Mouse (Mus musculus): Measurements from ENCODE around the gene Otop3.

Otop3 gene

GRCm38 (mm10) chr11:115334531-115334930, at the start of gene Otop3:
TSS of gene Otop3 (plus strand) at chr11:115334731.
- no peak for DNase-seq

DNA sequence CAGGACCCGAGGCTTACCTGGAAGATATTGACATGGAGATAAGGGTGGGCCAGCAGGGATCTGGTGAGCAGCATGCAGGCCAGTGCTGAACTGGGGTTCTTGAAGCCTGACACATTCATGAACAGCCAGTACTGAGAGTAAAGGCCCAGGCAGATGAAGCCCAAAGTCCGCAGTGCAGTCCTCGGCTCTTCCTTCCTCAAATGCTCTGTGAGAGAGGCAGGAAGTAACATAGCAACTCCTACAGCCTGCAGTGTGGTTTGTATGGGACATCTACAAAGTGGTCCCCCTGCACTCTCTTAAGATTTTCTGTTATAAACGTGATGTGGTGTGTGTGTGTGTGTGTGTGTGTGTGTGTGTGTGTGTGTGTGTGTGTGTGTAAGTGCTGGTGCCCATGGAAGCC, 49.2 kb upstream of the Otop3 start:
- no peak for DNase-seq

DNA sequence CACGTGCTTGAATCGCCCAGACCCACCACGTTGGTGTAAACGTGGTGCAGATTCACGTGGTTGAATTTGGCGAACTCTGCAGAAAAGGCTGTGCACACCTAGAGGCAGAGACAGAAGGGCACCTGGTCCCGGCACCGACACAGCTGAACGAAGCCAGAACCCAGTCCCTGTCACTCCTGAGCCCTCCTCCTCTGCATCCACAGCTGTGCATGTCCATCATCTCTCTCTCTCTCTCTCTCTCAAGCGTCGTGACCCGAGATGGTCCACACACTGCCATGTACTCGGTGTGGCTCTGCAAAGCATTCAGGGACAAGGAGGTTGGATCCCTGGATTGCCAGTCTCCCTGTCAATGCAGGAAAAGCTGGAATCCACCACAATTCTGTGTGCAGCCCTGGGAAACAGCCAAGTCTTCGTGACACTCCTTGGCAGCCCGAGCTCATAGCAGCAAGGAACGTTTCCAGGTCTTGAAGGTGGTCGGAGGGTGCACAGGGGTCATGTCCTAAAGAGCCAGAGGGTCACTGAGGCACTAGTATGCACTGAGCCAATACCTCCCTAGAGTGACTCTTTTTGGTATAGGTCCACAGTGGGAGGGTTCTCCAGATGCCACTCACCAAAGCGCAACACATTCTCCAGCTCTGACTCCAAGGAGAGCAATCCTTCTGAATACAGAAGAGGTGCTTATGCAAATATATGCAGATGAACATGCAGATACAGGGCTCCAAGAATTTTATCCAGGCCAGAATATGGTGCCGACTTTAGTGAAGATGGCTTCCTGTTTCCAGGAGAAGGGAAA, 48.1 kb upstream of the Otop3 start:
- DNase-seq = no peak

DNA sequence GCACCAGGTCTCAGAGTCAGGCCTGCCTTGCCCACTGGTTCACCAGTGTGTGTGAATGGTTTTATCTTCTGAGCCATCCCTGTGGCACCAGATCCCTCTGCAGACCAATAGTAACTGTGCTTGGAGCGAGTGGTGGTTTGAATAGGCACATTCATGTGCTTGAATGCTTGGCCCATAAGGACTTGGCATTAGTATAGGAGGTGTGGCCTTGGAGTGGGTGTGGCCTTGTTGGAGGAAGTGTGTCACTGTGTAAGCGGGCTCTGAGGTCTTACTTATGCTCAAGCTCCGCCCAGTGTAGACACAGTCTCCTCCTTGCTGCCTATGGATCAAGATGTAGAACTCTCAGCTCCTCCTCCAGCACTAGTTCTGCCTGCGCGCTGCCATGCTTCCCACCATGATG, 47.1 kb upstream of the Otop3 start:
- DNase-seq = no peak

- no peak for DNase-seq
Observed at GRCm38 (mm10) chr11:115288305-115288704, 46.2 kb upstream of the Otop3 start.

DNA sequence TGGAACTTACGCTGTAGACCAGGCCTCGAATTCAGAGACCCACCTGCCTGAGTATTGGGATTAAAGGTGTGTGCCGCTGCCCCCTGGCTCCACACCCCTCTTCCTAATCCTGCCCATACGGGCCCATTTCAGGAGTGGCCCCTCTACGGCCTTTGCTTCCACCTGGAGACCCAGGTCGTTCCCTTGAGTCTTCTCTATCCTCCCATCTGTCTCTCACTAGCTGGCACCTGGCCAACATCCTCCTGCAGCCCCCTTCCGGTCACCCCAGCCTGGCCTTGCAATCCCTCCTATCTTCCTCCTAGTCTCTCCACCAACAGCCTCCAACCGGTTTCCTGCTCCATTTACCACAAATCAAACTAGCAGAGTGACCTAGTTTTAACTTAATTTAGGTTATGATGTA, 44.6 kb upstream of the Otop3 start:
- peak; percentile 52 for DNase-seq

- DNase-seq = no peak
Observed at GRCm38 (mm10) chr11:115290314-115290713, 44.2 kb upstream of the Otop3 start.

DNA sequence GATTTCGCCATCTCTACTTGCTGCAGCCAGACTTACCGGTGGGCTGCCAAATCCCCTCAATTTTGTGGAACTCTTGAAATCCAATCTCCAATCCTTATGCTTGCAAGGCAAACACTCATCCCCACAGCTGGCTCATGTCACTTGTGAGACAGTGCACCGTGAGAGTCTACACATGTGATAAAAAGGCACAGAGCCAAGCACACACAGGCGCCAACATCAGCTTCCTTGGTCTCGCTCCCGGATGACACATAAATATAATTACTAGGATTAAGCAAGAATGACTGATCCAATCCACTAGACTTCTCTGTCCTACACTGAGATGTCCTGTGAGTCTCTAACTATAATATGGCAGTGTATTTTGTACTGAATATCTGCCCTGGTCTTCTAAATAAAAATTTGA, 43.6 kb upstream of the Otop3 start:
- DNase-seq = peak; percentile 87

GRCm38 (mm10) chr11:115291503-115291902, 43.0 kb upstream of the Otop3 start:
- no peak for DNase-seq

- DNase-seq = peak; percentile 65
Observed at GRCm38 (mm10) chr11:115292631-115293375, 41.7 kb upstream of the Otop3 start.

- no peak for DNase-seq
Observed at GRCm38 (mm10) chr11:115295939-115296338, 38.6 kb upstream of the Otop3 start.

DNA sequence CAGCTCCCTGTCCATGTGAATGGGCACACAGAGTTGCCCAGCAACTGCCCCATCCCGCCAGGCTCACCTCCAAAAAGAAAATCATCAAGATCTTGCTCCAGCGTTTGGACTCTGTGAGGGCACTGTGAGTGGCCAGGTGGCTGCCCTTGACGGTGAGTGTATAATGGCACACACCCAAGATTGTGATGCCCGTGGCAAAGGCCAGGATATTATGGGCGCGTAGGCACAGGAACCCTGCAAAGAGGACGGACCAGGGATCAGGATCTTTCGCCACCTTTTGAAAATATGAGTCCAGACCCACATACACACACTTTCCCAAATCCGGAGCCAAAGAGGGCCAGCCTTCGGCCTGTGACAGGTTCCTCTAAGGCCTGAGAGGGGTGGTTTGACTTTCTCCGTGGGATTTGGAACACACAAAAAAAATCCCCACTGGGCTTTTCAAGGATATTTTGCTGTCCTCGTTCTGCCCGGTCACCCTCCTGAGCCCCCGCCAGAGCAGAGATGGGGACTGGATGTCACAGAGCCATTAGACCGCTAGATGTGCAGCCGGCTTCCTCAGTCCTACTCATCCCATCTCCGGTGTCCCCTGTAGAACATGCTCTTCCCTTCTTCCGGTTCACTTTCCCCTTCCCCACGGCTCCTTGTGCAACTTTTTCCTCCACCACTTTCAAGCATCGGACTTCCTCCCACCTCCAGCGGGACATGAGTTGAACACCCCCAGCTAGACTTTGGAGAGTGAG, 37.9 kb upstream of the Otop3 start:
- no peak for DNase-seq

GRCm38 (mm10) chr11:115297214-115297826, 37.2 kb upstream of the Otop3 start, which contains the start of gene Fads6:
TSS of gene Fads6 (minus strand) at chr11:115297663.
- peak; percentile 72 for DNase-seq

- no peak for DNase-seq
Observed at GRCm38 (mm10) chr11:115298160-115298559, 36.4 kb upstream of the Otop3 start.

GRCm38 (mm10) chr11:115300745-115301144, 33.8 kb upstream of the Otop3 start:
- no peak for DNase-seq

DNA sequence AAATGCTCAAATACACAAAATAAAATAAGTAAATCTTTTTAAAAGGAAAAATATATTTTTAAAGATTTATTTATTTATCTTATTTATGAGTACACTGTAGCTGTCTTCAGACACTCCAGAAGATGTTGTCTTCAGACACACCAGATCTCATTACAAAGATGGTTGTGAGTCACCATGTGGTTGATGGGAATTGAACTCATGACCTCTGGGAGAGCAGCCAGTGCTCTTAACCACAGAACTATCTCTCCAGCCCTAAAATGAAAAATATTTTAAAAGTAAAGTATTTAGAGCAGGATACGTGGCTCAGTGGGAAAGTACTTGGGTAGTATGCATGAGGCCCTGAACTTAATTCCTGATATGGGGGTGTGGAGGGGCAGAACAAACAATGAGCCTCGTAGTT, 33.2 kb upstream of the Otop3 start:
- DNase-seq = no peak

DNA sequence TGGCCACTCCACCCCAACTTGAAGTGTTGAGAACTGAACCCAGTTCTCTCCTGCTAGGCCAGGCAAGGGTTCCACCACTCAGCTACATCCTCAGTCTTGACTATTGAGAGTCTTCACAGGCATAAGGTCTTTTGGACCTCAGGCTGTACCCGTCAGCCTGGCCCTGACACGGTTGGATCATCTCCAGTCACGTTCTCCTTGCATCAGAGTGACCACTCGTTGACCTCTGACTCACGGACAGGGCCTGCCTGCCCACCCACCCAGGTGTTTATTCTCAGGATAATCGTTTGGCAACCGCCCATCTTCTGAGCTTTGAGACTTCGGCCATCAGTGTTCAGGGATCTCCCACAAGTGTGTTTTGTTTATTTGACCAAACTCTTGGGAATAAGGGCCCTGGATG, 31.4 kb upstream of the Otop3 start:
- DNase-seq = no peak

- DNase-seq = no peak
Observed at GRCm38 (mm10) chr11:115306863-115307262, 27.7 kb upstream of the Otop3 start, which contains the start of gene Otop2. TSS of gene Otop2 (plus strand) at chr11:115307163.

- DNase-seq = no peak
Observed at GRCm38 (mm10) chr11:115308781-115309180, 25.8 kb upstream of the Otop3 start.

GRCm38 (mm10) chr11:115314249-115314648, 20.3 kb upstream of the Otop3 start:
- no peak for DNase-seq

GRCm38 (mm10) chr11:115317204-115317603, 17.3 kb upstream of the Otop3 start:
- no peak for DNase-seq

GRCm38 (mm10) chr11:115318245-115319027, 16.1 kb upstream of the Otop3 start:
- DNase-seq = no peak
